Mouse (Mus musculus) CH12.LX (cell line): ENCODE measurements at regions not wholly inside any gene's neighbourhood (a gene's known extent, or its start where the extent isn't known, plus 50 kb on each side); places are given as distances from the start of the nearest gene placed in this dataset.

Source experiments
- DNase-seq: peaks from one replicate; pipeline ENCODE4 v3.0.0-alpha.2; 2013; ENCODE audit errors: extremely low read depth
- H3K27ac ChIP-seq: 2 replicates; pipeline ENCODE4 v1.5.1; 2012; ENCODE audit warnings: low read depth, mild to moderate bottlenecking, control low read depth, moderate library complexity; ENCODE audit not compliant: insufficient read depth
- H3K27me3 ChIP-seq: replicated peaks from 2 replicates; pipeline ENCODE3; 2012; ENCODE audit warnings: inconsistent platforms
- H3K36me3 ChIP-seq, 2 experiments: replicated peaks in 1 of 2; 2 replicates each; pipeline versions ENCODE3 to v1.6.1; 2012; ENCODE audit warnings: inconsistent platforms in 1 of 2, low read length in 1 of 2, mild to moderate bottlenecking in 1 of 2, mixed read lengths in 1 of 2, moderate library complexity in 1 of 2; ENCODE audit not compliant: control insufficient read depth in 1 of 2, insufficient read depth in 1 of 2
- H3K4me1 ChIP-seq, 2 experiments: 2 replicates each; pipeline ENCODE4 v1.6.1; 2012; ENCODE audit warnings: inconsistent platforms in 1 of 2, moderate library complexity in 1 of 2; ENCODE audit not compliant: insufficient read depth in 2 of 2, control insufficient read depth in 1 of 2
- H3K4me2 ChIP-seq: 2 replicates; pipeline ENCODE4 v1.6.1; 2012; ENCODE audit warnings: low read depth, mild to moderate bottlenecking, control low read depth; ENCODE audit not compliant: poor library complexity, insufficient read depth, severe bottlenecking
- H3K4me3 ChIP-seq, 3 experiments: fragments of 150-350 bp in 1 of 3; sonication (generic) in 1 of 3; replicated peaks in 1 of 3; 2 replicates each; pipeline versions ENCODE3 to v1.5.1; 2011 to 2012; ENCODE audit warnings: low read depth in 2 of 3, low read length in 2 of 3, mild to moderate bottlenecking in 2 of 3, moderate library complexity in 2 of 3, control low read depth in 1 of 3, improper control_type of control experiment in 1 of 3, inconsistent platforms in 1 of 3, mixed read lengths in 1 of 3; ENCODE audit not compliant: poor library complexity in 1 of 3
- H3K79me2 ChIP-seq: replicated peaks from 2 replicates; pipeline ENCODE4 v1.6.1; 2012; ENCODE audit warnings: mild to moderate bottlenecking, moderate library complexity; ENCODE audit not compliant: control insufficient read depth, poor library complexity, insufficient read depth, severe bottlenecking; ENCODE audit errors: extremely low read depth
- H3K9ac ChIP-seq: 2 replicates; pipeline ENCODE4 v1.6.1; 2012; ENCODE audit warnings: low read depth, mild to moderate bottlenecking, control low read depth, moderate library complexity; ENCODE audit not compliant: insufficient read depth
- H3K9me3 ChIP-seq: replicated peaks from 2 replicates; pipeline ENCODE3; 2012; ENCODE audit warnings: low read length, inconsistent platforms, mixed read lengths
- BHLHE40 ChIP-seq: IDR thresholded peaks from 2 replicates; pipeline ENCODE4 v1.6.1; 2011; ENCODE audit warnings: mild to moderate bottlenecking, low read depth, low read length, improper control_type of control experiment
- CHD2 ChIP-seq: IDR thresholded peaks from 2 replicates; pipeline ENCODE4 v1.6.1; 2011; ENCODE audit warnings: low read length, improper control_type of control experiment
- CTCF ChIP-seq, 2 experiments: IDR thresholded peaks in 1 of 2; conservative IDR thresholded peaks in 1 of 2; 2 replicates each; pipeline ENCODE4 v1.5.1; 2011 to 2012; ENCODE audit warnings: low read depth in 2 of 2, low read length in 2 of 2, improper control_type of control experiment in 1 of 2, inconsistent platforms in 1 of 2, mild to moderate bottlenecking in 1 of 2, moderate library complexity in 1 of 2
- IRF4 ChIP-seq: IDR thresholded peaks from 2 replicates; pipeline ENCODE4 v1.6.1; 2014; ENCODE audit warnings: low read depth, mild to moderate bottlenecking, inconsistent platforms, low read length, improper control_type of control experiment
- JUND ChIP-seq: conservative IDR thresholded peaks from 2 replicates; pipeline ENCODE4 v1.6.1; 2011; ENCODE audit warnings: low read depth, low read length, improper control_type of control experiment
- MEF2A ChIP-seq: IDR thresholded peaks from 2 replicates; pipeline ENCODE4 v1.6.1; 2014; ENCODE audit warnings: low read depth, mild to moderate bottlenecking, inconsistent platforms, low read length, improper control_type of control experiment, borderline replicate concordance
- MYC ChIP-seq: IDR thresholded peaks from 2 replicates; pipeline ENCODE4 v1.6.1; 2011; ENCODE audit warnings: low read depth, mild to moderate bottlenecking, improper control_type of control experiment, low read length
- NELFE ChIP-seq: IDR thresholded peaks from 2 replicates; pipeline ENCODE4 v1.6.1; 2011; ENCODE audit warnings: low read depth, low read length, improper control_type of control experiment
- NRF1 ChIP-seq: IDR thresholded peaks from 2 replicates; pipeline ENCODE4 v1.6.1; 2014; ENCODE audit warnings: low read depth, mild to moderate bottlenecking, inconsistent platforms, low read length, improper control_type of control experiment, moderate library complexity
- PAX5 ChIP-seq: IDR thresholded peaks from 2 replicates; pipeline ENCODE4 v1.6.1; 2012; ENCODE audit warnings: low read length, inconsistent platforms, mixed read lengths
- POLR2A ChIP-seq: IDR thresholded peaks from 2 replicates; pipeline ENCODE4 v1.6.1; 2011; ENCODE audit warnings: low read depth, mild to moderate bottlenecking, improper control_type of control experiment, low read length
- POLR2AphosphoS2 ChIP-seq: IDR thresholded peaks from 2 replicates; pipeline ENCODE4 v1.6.1; 2011; ENCODE audit warnings: low read depth, low read length, improper control_type of control experiment
- RCOR1 ChIP-seq: conservative IDR thresholded peaks from 2 replicates; pipeline ENCODE4 v1.6.1; 2012; ENCODE audit warnings: low read depth, mild to moderate bottlenecking, inconsistent platforms, low read length, improper control_type of control experiment
- SMC3 ChIP-seq: IDR thresholded peaks from 2 replicates; pipeline ENCODE4 v1.6.1; 2011; ENCODE audit warnings: low read depth, low read length, improper control_type of control experiment
- UBTF ChIP-seq: IDR thresholded peaks from 2 replicates; pipeline ENCODE4 v1.6.1; 2012; ENCODE audit warnings: low read depth, mild to moderate bottlenecking, inconsistent platforms, low read length, improper control_type of control experiment, moderate library complexity
- USF1 ChIP-seq: IDR thresholded peaks from 2 replicates; pipeline ENCODE4 v1.6.1; 2014; ENCODE audit warnings: low read depth, mild to moderate bottlenecking, inconsistent platforms, low read length, improper control_type of control experiment
- USF2 ChIP-seq: conservative IDR thresholded peaks from 2 replicates; pipeline ENCODE4 v1.6.1; 2011; ENCODE audit warnings: low read depth, low read length, improper control_type of control experiment
- ZC3H11A ChIP-seq: IDR thresholded peaks from 2 replicates; pipeline ENCODE4 v1.6.1; 2012; ENCODE audit warnings: low read depth, mild to moderate bottlenecking, inconsistent platforms, low read length, improper control_type of control experiment
- ZMIZ1 ChIP-seq: IDR thresholded peaks from 2 replicates; pipeline ENCODE4 v1.6.1; 2012; ENCODE audit warnings: low read depth, mild to moderate bottlenecking, inconsistent platforms, low read length, improper control_type of control experiment
- ZNF384 ChIP-seq: IDR thresholded peaks from 2 replicates; pipeline ENCODE4 v1.6.1; 2012; ENCODE audit warnings: low read depth, low read length, improper control_type of control experiment, inconsistent platforms
- dilution Hi-C: fragments of 300-500 bp; cut with MboI; formaldehyde crosslinking; loops from 2 replicates; pipeline ENCODE4 v1.14.3; 2020; ENCODE audit warnings: low sequenced_read_pairs; ENCODE audit not compliant: extremely low pct_unique_long_range_greater_than_20kb, extremely low pct_ligation_motif_present
- in situ Hi-C: fragments of 300-500 bp; cut with MboI; formaldehyde crosslinking; loops from 3 replicates; pipeline ENCODE4 v1.14.3; 2019; ENCODE audit warnings: low sequenced_read_pairs, low pct_ligation_motif_present, low pct_unique_long_range_greater_than_20kb, mixed read lengths

DNA sequence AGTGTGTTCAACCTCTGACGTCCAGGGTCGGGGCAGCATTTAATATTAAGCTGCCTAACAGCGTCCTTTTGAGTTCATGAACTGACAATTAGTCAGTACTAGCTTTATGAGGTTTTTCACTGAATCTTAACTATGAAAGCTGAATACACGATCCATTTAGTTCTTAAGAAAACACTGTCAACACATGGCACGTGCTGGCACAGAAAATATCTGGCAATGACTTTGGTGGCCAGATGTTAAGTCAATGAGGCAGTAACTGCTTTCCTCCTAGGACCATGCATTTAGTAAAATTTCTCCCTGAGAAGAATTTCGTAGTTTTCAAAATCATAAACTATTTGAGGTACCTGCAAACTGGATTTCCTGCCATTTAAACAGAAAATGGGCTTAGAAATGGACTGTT, 191.4 kb upstream of the Sox2 start:
- H3K79me2 ChIP-seq = no peaks in the 10 kb centered on the region
- H3K36me3 ChIP-seq = no peaks in the 10 kb centered on the region
- H3K27ac ChIP-seq = no peak overlapping the region
- in situ Hi-C loops = no loop called here
- H3K27me3 ChIP-seq = no peaks in the 10 kb centered on the region
- peaks cover 0 to 14% of the 10 kb centered on the region in 2 experiments; a peak in 2 of 4 replicates for H3K4me1 ChIP-seq
- dilution Hi-C loops = no loop called here
- no peak overlapping the region for H3K4me3 ChIP-seq
- DNase-seq = no peak
- peaks cover 3% of the 10 kb centered on the region for H3K9me3 ChIP-seq
- no peak overlapping the region for H3K9ac ChIP-seq
- H3K4me2 ChIP-seq = no peak overlapping the region
- TF ChIP-seq ZMIZ1 (no peak), IRF4 (no peak), CHD2 (no peak), POLR2AphosphoS2 (no peak), MEF2A (no peak), RCOR1 (no peak), POLR2A (no peak), USF1 (no peak), USF2 (no peak), ZNF384 (no peak), MYC (no peak), CTCF (conservative IDR thresholded peaks at IDR 0.05 in 1 of 2, IDR thresholded peaks at IDR 0.05 in 1 of 2; ENCODE audit: low read depth in 2 of 2, low read length in 2 of 2) (no peak), PAX5 (no peak), JUND (no peak)

DNA sequence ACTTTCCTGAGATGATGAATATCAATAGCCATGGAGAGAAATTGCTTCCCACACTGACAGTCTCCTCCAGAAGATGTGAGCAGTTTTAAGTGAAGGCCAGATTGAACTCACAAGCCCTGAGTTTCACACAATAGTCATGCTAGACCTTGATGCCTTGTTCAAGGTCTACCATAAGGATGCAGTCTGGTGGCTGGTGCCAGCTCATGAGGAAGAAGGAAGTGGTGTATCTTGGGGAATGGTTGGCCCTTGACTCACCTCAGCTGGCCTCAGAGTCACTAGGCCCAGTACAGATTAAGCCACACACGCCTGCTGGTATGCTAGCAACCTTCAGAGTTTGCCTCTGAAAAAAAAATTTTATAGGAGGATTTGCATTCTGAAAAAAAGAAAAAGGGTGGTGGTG, 192.4 kb upstream of the Sox2 start:
- Histone ChIP-seq H3K4me2 (no peak overlapping the region), H3K9ac (no peak overlapping the region), H3K27me3 (no peaks in the 10 kb centered on the region), H3K27ac (no peak overlapping the region), H3K9me3 (peaks cover 3% of the 10 kb centered on the region), H3K79me2 (no peaks in the 10 kb centered on the region), H3K4me3 (no peak overlapping the region), H3K36me3 (no peaks in the 10 kb centered on the region), H3K4me1 (peaks cover 0 to 14% of the 10 kb centered on the region in 2 experiments; a peak in 2 of 4 replicates)
- peak; percentile 6 for DNase-seq
- dilution Hi-C loops (no loop called here), in situ Hi-C loops (no loop called here)
- TF ChIP-seq SMC3 = no peak
- no peak for TF ChIP-seq UBTF
- TF ChIP-seq NELFE = no peak
- no peak for TF ChIP-seq ZNF384
- TF ChIP-seq ZC3H11A = no peak
- TF ChIP-seq MEF2A = no peak
- no peak for TF ChIP-seq BHLHE40
- TF ChIP-seq NRF1 = no peak
